Comparison of ENCODE assay signal across 24 mouse cellular contexts in the genomic region with DNA sequence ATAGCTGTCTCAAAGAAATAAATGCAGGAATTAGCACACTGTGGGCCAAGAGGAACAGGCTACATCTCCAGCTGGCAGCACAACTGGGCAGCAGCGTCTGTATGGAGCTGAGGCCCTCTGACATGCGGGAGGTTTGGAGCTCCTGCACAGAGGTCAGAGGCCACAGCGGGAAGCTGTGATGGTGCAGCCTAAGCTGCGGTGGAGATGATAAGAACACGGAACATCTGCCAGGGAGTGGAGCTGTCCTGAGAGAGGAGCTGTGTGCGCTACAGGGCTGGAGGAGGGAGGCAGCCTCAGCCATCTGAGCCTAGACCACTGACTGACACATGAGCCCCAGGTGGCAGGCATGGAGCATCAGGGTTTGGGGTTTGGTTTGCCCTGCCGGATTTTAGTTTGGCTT. TPM values are rescaled to one million over a fixed set of nuclear protein-coding genes. Genes with fewer than 3 reads are reported as not detected.
"Had no signal": no experiment of that assay in that cellular context is flagged by ENCODE, and none has a peak within 500 bp of the region (broad histone marks: within the 10 kb centered on the region; RNA-seq: fewer than 3 reads in every experiment).

No protein-coding gene starts in this region.

- H3K4me1 ChIP-seq: limb, embryonic 10.5 days; limb, embryonic 13.5 days; liver, embryonic 12.5 days; liver, embryonic 15.5 days; midbrain, embryonic 12.5 days had no signal

- H3K27ac ChIP-seq: limb, embryonic 10.5 days; limb, embryonic 13.5 days; liver, embryonic 12.5 days; liver, embryonic 15.5 days; macrophage; midbrain, embryonic 12.5 days had no signal

- H3K4me3 ChIP-seq: limb, embryonic 10.5 days; limb, embryonic 13.5 days; liver, embryonic 12.5 days; liver, embryonic 15.5 days; midbrain, embryonic 12.5 days had no signal

- H3K9ac ChIP-seq: limb, embryonic 13.5 days; liver, embryonic 12.5 days; liver, embryonic 15.5 days; midbrain, embryonic 12.5 days had no signal

- H3K36me3 ChIP-seq: limb, embryonic 10.5 days; limb, embryonic 13.5 days; liver, embryonic 12.5 days; liver, embryonic 15.5 days; midbrain, embryonic 12.5 days had no signal

- ATAC-seq: intestine, embryonic 16.5 days; liver, embryonic 12.5 days; midbrain, embryonic 16.5 days had no signal

- H3K9me3 ChIP-seq: limb, embryonic 10.5 days; limb, embryonic 13.5 days; liver, embryonic 12.5 days; liver, embryonic 15.5 days; midbrain, embryonic 12.5 days had no signal

- H3K4me2 ChIP-seq: limb, embryonic 13.5 days; liver, embryonic 12.5 days; liver, embryonic 15.5 days; midbrain, embryonic 12.5 days had no signal

- DNase-seq: kidney, adult 18-20 months; kidney, adult 9 months; kidney, postnatal 14 days; kidney, postnatal 4 days; liver; lung, adult 2 months; thymus, adult 18-20 months; thymus, postnatal 36 days had no signal

- H3K27me3 ChIP-seq: limb, embryonic 13.5 days; liver, embryonic 12.5 days; liver, embryonic 15.5 days; midbrain, embryonic 12.5 days had no signal

RNA-seq across cellular contexts. Expression of a gene that starts 28.5 kb away (rescaled TPM):
- total RNA-seq: layer of hippocampus, adult 18-20 months; layer of hippocampus, postnatal 14 days; left cerebral cortex, adult 18-20 months; left cerebral cortex, postnatal 25 days had no signal
- polyA plus RNA-seq: kidney, embryonic 16.5 days; macrophage; neural tube, embryonic 11.5 days; neural tube, embryonic 14.5 days had no signal

RNA-seq across cellular contexts. Expression of a gene that starts 40.6 kb away (rescaled TPM):
- total RNA-seq: megakaryocyte, adult 5-6 weeks had no signal

RNA-seq across cellular contexts. Expression of a gene that starts 44.3 kb away (rescaled TPM):
- polyA plus RNA-seq: limb, embryonic 10.5 days had no signal
